Mouse (Mus musculus): ENCODE measurements around the gene Iqcd. TPM values are rescaled to one million over a fixed set of nuclear protein-coding genes. Genes with fewer than 3 reads are reported as not detected.

The Iqcd gene
- polyA plus RNA-seq, 1 experiment from 2014 or later, result 0.64 TPM

- Histone ChIP-seq H3K4me1 (no peaks in the 10 kb centered on the region), H3K27ac (no peak overlapping the region), H3K4me3 (no peak overlapping the region), H3K9ac (no peak overlapping the region), H3K27me3 (no peaks in the 10 kb centered on the region), H3K9me3 (no peaks in the 10 kb centered on the region), H3K4me2 (no peak overlapping the region), H3K36me3 (peaks cover 91% of the 10 kb centered on the region)
- ATAC-seq (ENCODE audit: borderline replicate concordance, extremely low read depth, low FRiP score, low TSS enrichment), result no peak
- WGBS, result 78% methylated on average over 5 of the region's 5 CpGs
Observed at GRCm38 (mm10) chr5:120622198-120622851, 33.5 kb downstream of the Iqcd start.

GRCm38 (mm10) chr5:120624427-120624826 is 35.6 kb downstream of the Iqcd start:
- Histone ChIP-seq H3K27me3 (no peaks in the 10 kb centered on the region), H3K36me3 (peaks cover 73% of the 10 kb centered on the region), H3K4me3 (no peak overlapping the region), H3K9ac (no peak overlapping the region), H3K27ac (no peak overlapping the region), H3K9me3 (no peaks in the 10 kb centered on the region), H3K4me2 (no peak overlapping the region), H3K4me1 (no peaks in the 10 kb centered on the region)
- no peak for ATAC-seq (ENCODE audit: borderline replicate concordance, extremely low read depth, low FRiP score, low TSS enrichment)
- WGBS, result 89% methylated on average over 10 of the region's 10 CpGs

GRCm38 (mm10) chr5:120626399-120626798 is 37.6 kb downstream of the Iqcd start:
- no peak overlapping the region for H3K27ac ChIP-seq
- H3K36me3 ChIP-seq, result peaks cover 57% of the 10 kb centered on the region
- 36% methylated on average over 19 of the region's 19 CpGs for WGBS
- H3K9me3 ChIP-seq, result no peaks in the 10 kb centered on the region
- 0 out of 2 replicates have a peak, but pooled peaks have one; percentile 24 for ATAC-seq (ENCODE audit: borderline replicate concordance, extremely low read depth, low FRiP score, low TSS enrichment)
- no peak overlapping the region for H3K9ac ChIP-seq
- H3K4me3 ChIP-seq, result no peak overlapping the region
- H3K4me1 ChIP-seq, result no peaks in the 10 kb centered on the region
- H3K4me2 ChIP-seq, result no peak overlapping the region
- peaks cover 17% of the 10 kb centered on the region for H3K27me3 ChIP-seq

- no peak for ATAC-seq (ENCODE audit: borderline replicate concordance, extremely low read depth, low FRiP score, low TSS enrichment)
- Histone ChIP-seq H3K36me3 (peaks cover 45% of the 10 kb centered on the region), H3K4me3 (no peak overlapping the region), H3K9me3 (no peaks in the 10 kb centered on the region), H3K27me3 (peaks cover 20% of the 10 kb centered on the region), H3K9ac (no peak overlapping the region), H3K27ac (no peak overlapping the region), H3K4me2 (no peak overlapping the region), H3K4me1 (no peaks in the 10 kb centered on the region)
- WGBS, result 88% methylated on average over 15 of the region's 15 CpGs
Observed at GRCm38 (mm10) chr5:120627515-120628300, 38.9 kb downstream of the Iqcd start.

GRCm38 (mm10) chr5:120628624-120629023 is 39.8 kb downstream of the Iqcd start:
- H3K9me3 ChIP-seq, result no peaks in the 10 kb centered on the region
- H3K27ac ChIP-seq, result no peak overlapping the region
- H3K4me1 ChIP-seq, result no peaks in the 10 kb centered on the region
- ATAC-seq (ENCODE audit: borderline replicate concordance, extremely low read depth, low FRiP score, low TSS enrichment), result no peak
- no peak overlapping the region for H3K4me3 ChIP-seq
- H3K4me2 ChIP-seq, result no peak overlapping the region
- peaks cover 35% of the 10 kb centered on the region for H3K36me3 ChIP-seq
- H3K9ac ChIP-seq, result no peak overlapping the region
- WGBS, result 48% methylated on average over 7 of the region's 7 CpGs
- peaks cover 20% of the 10 kb centered on the region for H3K27me3 ChIP-seq

- H3K27ac ChIP-seq, result no peak overlapping the region
- ATAC-seq (ENCODE audit: borderline replicate concordance, extremely low read depth, low FRiP score, low TSS enrichment), result no peak
- H3K4me3 ChIP-seq, result no peak overlapping the region
- H3K4me1 ChIP-seq, result no peaks in the 10 kb centered on the region
- no peaks in the 10 kb centered on the region for H3K9me3 ChIP-seq
- 4% methylated on average over 29 of the region's 29 CpGs for WGBS
- peaks cover 12% of the 10 kb centered on the region for H3K36me3 ChIP-seq
- H3K4me2 ChIP-seq, result no peak overlapping the region
- no peak overlapping the region for H3K9ac ChIP-seq
- H3K27me3 ChIP-seq, result peaks cover 25% of the 10 kb centered on the region
Observed at GRCm38 (mm10) chr5:120631128-120631527, 42.3 kb downstream of the Iqcd start.

- no peak overlapping the region for H3K9ac ChIP-seq
- no peaks in the 10 kb centered on the region for H3K4me1 ChIP-seq
- WGBS, result 92% methylated on average over 5 of the region's 5 CpGs
- no peak overlapping the region for H3K27ac ChIP-seq
- no peak for ATAC-seq (ENCODE audit: borderline replicate concordance, extremely low read depth, low FRiP score, low TSS enrichment)
- peaks cover 5% of the 10 kb centered on the region for H3K36me3 ChIP-seq
- H3K4me3 ChIP-seq, result no peak overlapping the region
- no peaks in the 10 kb centered on the region for H3K9me3 ChIP-seq
- H3K4me2 ChIP-seq, result no peak overlapping the region
- H3K27me3 ChIP-seq, result peaks cover 25% of the 10 kb centered on the region
Observed at GRCm38 (mm10) chr5:120631892-120632291, 43.1 kb downstream of the Iqcd start.

GRCm38 (mm10) chr5:120634131-120634530 is 45.3 kb downstream of the Iqcd start, which contains the start of gene Cfap73:
Gene Cfap73 (minus strand): TSS chr5:120634235.
- no peak within 1 kb of the TSS for H3K4me2 ChIP-seq
- no peaks in the 10 kb centered on the region for H3K36me3 ChIP-seq
- H3K4me1 ChIP-seq, result no peaks in the 10 kb centered on the region
- ATAC-seq (ENCODE audit: borderline replicate concordance, extremely low read depth, low FRiP score, low TSS enrichment), result no peak
- H3K9me3 ChIP-seq, result no peaks in the 10 kb centered on the region
- H3K27ac ChIP-seq, result no peak within 1 kb of the TSS
- H3K27me3 ChIP-seq, result peaks cover 25% of the 10 kb centered on the region
- no peak within 1 kb of the TSS for H3K9ac ChIP-seq
- no peak within 1 kb of the TSS for H3K4me3 ChIP-seq
- WGBS, result 38% methylated on average over 9 of the region's 9 CpGs

GRCm38 (mm10) chr5:120634860-120635259 is 46.0 kb downstream of the Iqcd start:
- Histone ChIP-seq H3K27me3 (peaks cover 23% of the 10 kb centered on the region), H3K4me2 (no peak overlapping the region), H3K4me3 (no peak overlapping the region), H3K9me3 (no peaks in the 10 kb centered on the region), H3K9ac (no peak overlapping the region), H3K4me1 (no peaks in the 10 kb centered on the region), H3K36me3 (no peaks in the 10 kb centered on the region), H3K27ac (no peak overlapping the region)
- WGBS, result 38% methylated on average over 5 of the region's 5 CpGs
- no peak for ATAC-seq (ENCODE audit: borderline replicate concordance, extremely low read depth, low FRiP score, low TSS enrichment)

- Histone ChIP-seq H3K27ac (no peak overlapping the region), H3K4me3 (no peak overlapping the region), H3K9ac (no peak overlapping the region), H3K4me1 (no peaks in the 10 kb centered on the region), H3K9me3 (no peaks in the 10 kb centered on the region), H3K4me2 (no peak overlapping the region), H3K27me3 (peaks cover 15% of the 10 kb centered on the region), H3K36me3 (no peaks in the 10 kb centered on the region)
- no peak for ATAC-seq (ENCODE audit: borderline replicate concordance, extremely low read depth, low FRiP score, low TSS enrichment)
- WGBS, result 86% methylated on average over 5 of the region's 5 CpGs
Observed at GRCm38 (mm10) chr5:120635633-120636032, 46.8 kb downstream of the Iqcd start.

- Histone ChIP-seq H3K4me1 (no peaks in the 10 kb centered on the region), H3K9ac (no peak overlapping the region), H3K27me3 (0 out of 2 replicates have a peak, but pooled peaks cover 5% of the 10 kb centered on the region), H3K36me3 (no peaks in the 10 kb centered on the region), H3K4me3 (no peak overlapping the region), H3K27ac (no peak overlapping the region), H3K9me3 (no peaks in the 10 kb centered on the region), H3K4me2 (no peak overlapping the region)
- no peak for ATAC-seq (ENCODE audit: borderline replicate concordance, extremely low read depth, low FRiP score, low TSS enrichment)
- 85% methylated on average over 7 of the region's 7 CpGs for WGBS
Observed at GRCm38 (mm10) chr5:120640094-120640493, 51.3 kb downstream of the Iqcd start.

GRCm38 (mm10) chr5:120643365-120644085 is 54.7 kb downstream of the Iqcd start:
- peaks cover 3% of the 10 kb centered on the region for H3K4me1 ChIP-seq
- WGBS, result 66% methylated on average over 14 of the region's 14 CpGs
- H3K27ac ChIP-seq, result no peak overlapping the region
- no peak overlapping the region for H3K4me2 ChIP-seq
- H3K9me3 ChIP-seq, result no peaks in the 10 kb centered on the region
- no peaks in the 10 kb centered on the region for H3K36me3 ChIP-seq
- H3K9ac ChIP-seq, result no peak overlapping the region
- peaks cover 10% of the 10 kb centered on the region for H3K27me3 ChIP-seq
- no peak overlapping the region for H3K4me3 ChIP-seq
- ATAC-seq (ENCODE audit: borderline replicate concordance, extremely low read depth, low FRiP score, low TSS enrichment), result no peak
